Mouse (Mus musculus): ENCODE data around the gene Glb1l. TPM values are rescaled to one million over a fixed set of nuclear protein-coding genes. Genes with fewer than 3 reads are reported as not detected.
"Not testable (repeated sequence)": the region's sequence is repeated elsewhere in the genome, so short reads cannot be mapped to it uniquely, and the experiment has no call there.

The Glb1l gene
- polyA plus RNA-seq, 1 experiment from 2014 or later, result 20.1 TPM

DNA sequence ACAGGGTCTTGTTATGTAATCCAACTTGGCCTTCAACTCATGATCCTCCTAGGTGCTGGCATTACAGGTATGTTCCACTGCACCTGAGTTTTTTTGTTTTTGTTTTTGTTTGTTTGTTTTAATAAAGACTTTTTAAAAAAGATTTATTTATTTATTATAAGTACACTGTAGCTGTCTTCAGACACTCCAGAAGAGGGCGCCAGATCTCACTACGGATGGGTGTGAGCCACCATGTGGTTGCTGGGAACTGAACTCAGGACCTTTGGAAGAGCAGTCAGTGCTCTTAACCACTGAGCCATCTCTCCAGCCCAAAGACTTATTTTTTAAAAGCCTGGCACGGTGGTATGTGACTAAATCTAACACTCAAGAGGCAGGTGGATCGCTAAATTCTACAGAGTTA, 21.9 kb upstream of the Glb1l start:
- not testable (repeated sequence) for H3K4me3 ChIP-seq (ENCODE audit: low read length); H3K36me3 ChIP-seq (ENCODE audit: control insufficient read depth, insufficient read depth, low read length); ATAC-seq; H3K27ac ChIP-seq (ENCODE audit: low read depth, low read length); H3K4me1 ChIP-seq (ENCODE audit: control insufficient read depth, insufficient read depth, low read depth, low read length); H3K4me2 ChIP-seq (ENCODE audit: low read length); H3K9me3 ChIP-seq (ENCODE audit: control insufficient read depth, low read length); H3K9ac ChIP-seq (ENCODE audit: low read depth, low read length); H3K27me3 ChIP-seq (replicated peaks; ENCODE audit: control insufficient read depth, insufficient read depth, low read length)
- WGBS, result 72% methylated on average over 4 of the region's 4 CpGs

DNA sequence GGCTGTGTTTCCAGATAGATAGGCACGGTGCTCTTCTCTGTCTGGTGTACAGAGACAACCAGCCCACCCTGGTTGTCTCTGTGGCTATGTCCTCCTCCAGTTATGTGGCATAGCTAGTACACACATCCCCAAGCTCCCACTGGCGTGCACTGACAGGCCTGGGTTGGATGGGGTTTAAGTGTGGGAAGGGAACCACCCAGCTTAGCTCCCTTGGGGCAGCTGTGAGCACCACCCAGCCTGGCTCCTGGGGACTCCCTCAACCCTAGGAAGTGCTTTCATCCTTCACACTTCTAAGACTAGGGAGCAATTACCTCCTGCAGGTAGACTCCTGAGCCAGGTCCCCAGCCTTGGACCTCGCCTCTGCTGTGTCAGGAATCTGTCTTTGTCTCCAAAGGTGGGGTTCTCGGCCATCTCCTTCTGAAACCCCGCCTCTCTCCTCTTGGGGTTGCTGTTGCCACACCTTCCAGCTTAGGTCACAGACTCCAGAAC, 21.1 kb upstream of the Glb1l start, which contains the start of gene A630095N17Rik:
A630095N17Rik (minus strand) TSS at position 439 of the 489 bp plus-strand sequence.
- Histone ChIP-seq H3K36me3 (ENCODE audit: control insufficient read depth, insufficient read depth, low read length) (no peaks in the 10 kb centered on the region), H3K27ac (ENCODE audit: low read depth, low read length) (no peak within 1 kb of the TSS), H3K4me2 (ENCODE audit: low read length) (no peak within 1 kb of the TSS), H3K27me3 (replicated peaks; ENCODE audit: control insufficient read depth, insufficient read depth, low read length) (no peaks in the 10 kb centered on the region), H3K4me3 (ENCODE audit: low read length) (no peak within 1 kb of the TSS), H3K4me1 (ENCODE audit: control insufficient read depth, insufficient read depth, low read depth, low read length) (peaks cover 4% of the 10 kb centered on the region; the same call in 1 of the 2 replicates), H3K9ac (ENCODE audit: low read depth, low read length) (no peak within 1 kb of the TSS), H3K9me3 (ENCODE audit: control insufficient read depth, low read length) (no peaks in the 10 kb centered on the region)
- no peak for ATAC-seq
- WGBS, result 70% methylated on average over 5 of the region's 5 CpGs

DNA sequence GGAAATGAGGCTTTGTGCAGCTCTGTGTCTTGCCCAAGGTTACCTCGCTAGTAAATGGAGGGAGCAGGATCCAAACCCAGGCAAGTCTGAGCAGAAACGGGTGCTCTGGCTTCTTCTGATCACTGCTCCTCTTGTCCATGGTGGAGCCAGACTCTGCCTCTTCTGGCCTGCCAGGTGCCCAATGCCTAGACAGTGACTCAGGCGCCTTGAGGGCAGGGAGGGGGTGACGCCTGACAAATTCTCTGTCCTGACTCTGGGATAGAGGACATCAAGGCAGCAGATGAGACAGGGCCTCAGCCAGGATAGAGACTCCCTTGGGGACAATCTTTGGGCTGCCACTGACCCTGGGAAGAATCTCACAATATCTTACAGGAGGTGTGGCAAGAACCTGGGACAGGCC, 20.6 kb upstream of the Glb1l start:
- no peak for ATAC-seq
- no peak overlapping the region for H3K4me2 ChIP-seq (ENCODE audit: low read length)

DNA sequence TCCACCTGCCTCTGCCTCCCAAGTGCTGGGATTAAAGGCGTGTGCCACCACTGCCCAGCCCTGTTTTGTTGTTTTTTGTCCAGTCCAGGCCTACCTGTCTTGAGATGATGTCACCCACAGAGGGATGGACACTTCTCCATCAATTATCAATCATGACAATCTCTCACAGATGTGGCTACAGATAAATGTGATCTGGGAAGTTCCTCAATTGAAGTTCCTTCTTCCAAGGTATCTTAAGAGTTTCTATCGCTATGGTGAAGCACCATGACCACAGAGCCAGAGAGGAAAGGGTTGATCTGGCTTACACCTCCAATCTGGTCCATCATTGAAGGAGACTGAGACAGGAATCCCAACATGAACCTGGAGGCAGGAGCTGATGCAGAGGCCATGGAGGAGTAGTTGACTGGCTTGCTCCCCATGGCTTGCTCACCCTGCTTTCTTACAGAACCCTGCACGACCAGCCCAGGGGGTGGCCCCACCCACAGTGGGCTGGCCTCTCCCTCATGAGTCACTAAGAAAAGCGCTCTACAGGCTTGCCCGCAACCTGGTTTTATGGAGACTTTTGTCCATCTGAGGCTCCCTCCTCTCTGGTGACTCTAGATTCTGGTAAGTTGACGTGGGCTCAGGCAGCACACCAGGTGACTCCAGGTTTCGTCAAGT, 19.9 kb upstream of the Glb1l start:
- ATAC-seq, result no peak
- Histone ChIP-seq H3K9me3 (ENCODE audit: control insufficient read depth, low read length) (no peaks in the 10 kb centered on the region), H3K9ac (ENCODE audit: low read depth, low read length) (no peak overlapping the region; the same call in 1 of the 2 replicates), H3K27me3 (replicated peaks; ENCODE audit: control insufficient read depth, insufficient read depth, low read length) (no peaks in the 10 kb centered on the region), H3K4me3 (ENCODE audit: low read length) (no peak overlapping the region), H3K36me3 (ENCODE audit: control insufficient read depth, insufficient read depth, low read length) (no peaks in the 10 kb centered on the region), H3K27ac (ENCODE audit: low read depth, low read length) (no peak overlapping the region), H3K4me2 (ENCODE audit: low read length) (no peak overlapping the region), H3K4me1 (ENCODE audit: control insufficient read depth, insufficient read depth, low read depth, low read length) (no peaks in the 10 kb centered on the region)
- WGBS, result 73% methylated on average over 7 of the region's 7 CpGs

More for the DNA sequence above, 20.6 kb upstream of the Glb1l start:
- 79% methylated on average over 4 of the region's 4 CpGs for WGBS
- no peak overlapping the region for H3K9ac ChIP-seq (ENCODE audit: low read depth, low read length)
- no peaks in the 10 kb centered on the region for H3K27me3 ChIP-seq (replicated peaks; ENCODE audit: control insufficient read depth, insufficient read depth, low read length)
- no peak overlapping the region for H3K27ac ChIP-seq (ENCODE audit: low read depth, low read length)
- H3K4me3 ChIP-seq (ENCODE audit: low read length), result no peak overlapping the region
- no peaks in the 10 kb centered on the region for H3K9me3 ChIP-seq (ENCODE audit: control insufficient read depth, low read length)
- no peaks in the 10 kb centered on the region for H3K36me3 ChIP-seq (ENCODE audit: control insufficient read depth, insufficient read depth, low read length)
- H3K4me1 ChIP-seq (ENCODE audit: control insufficient read depth, insufficient read depth, low read depth, low read length), result peaks cover 4% of the 10 kb centered on the region; the same call in 1 of the 2 replicates

DNA sequence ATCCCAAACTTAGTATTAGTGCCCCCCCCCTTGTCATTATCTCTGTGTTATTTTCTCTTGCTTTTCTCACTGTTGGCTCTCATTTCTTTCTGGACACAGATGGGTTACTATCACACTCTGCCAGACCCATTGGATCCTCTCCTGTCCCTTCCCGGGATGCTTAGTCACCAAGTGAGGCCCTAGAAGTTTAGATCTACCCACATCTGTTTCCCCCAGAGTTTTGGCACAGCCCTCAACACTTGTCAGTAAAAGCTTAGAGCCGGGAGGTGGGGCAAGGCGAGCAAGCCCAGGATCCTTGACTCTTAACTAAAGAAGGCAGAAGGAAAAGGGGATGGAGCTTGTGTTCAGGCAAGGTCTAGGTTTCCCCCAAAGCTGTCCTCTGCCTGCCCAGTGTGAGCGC, 18.5 kb upstream of the Glb1l start:
- Histone ChIP-seq H3K36me3 (ENCODE audit: control insufficient read depth, insufficient read depth, low read length) (no peaks in the 10 kb centered on the region), H3K9me3 (ENCODE audit: control insufficient read depth, low read length) (no peaks in the 10 kb centered on the region), H3K9ac (ENCODE audit: low read depth, low read length) (no peak overlapping the region), H3K4me2 (ENCODE audit: low read length) (no peak overlapping the region), H3K4me1 (ENCODE audit: control insufficient read depth, insufficient read depth, low read depth, low read length) (no peaks in the 10 kb centered on the region), H3K27ac (ENCODE audit: low read depth, low read length) (no peak overlapping the region), H3K27me3 (replicated peaks; ENCODE audit: control insufficient read depth, insufficient read depth, low read length) (no peaks in the 10 kb centered on the region), H3K4me3 (ENCODE audit: low read length) (no peak overlapping the region)
- 73% methylated on average over 4 of the region's 4 CpGs for WGBS
- ATAC-seq, result no peak

DNA sequence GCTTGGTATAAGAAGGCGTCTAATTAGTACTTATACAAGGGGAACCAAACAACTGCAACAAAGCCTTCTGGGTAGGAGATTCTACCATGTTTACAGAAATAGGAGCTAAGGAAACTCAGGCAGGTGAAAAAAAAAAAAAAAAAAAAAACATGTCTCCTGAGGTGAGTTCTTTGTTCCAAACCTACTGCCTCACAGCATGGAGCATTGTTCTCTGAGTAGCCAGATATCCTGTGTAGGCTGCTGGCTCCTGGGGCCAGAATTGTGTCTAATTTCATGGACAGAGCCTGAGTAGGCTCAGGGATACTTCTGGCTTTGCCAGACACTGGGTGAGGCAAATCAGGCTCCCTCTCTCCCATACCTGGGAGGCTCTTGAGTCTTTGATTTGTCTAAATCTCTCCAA, 17.0 kb upstream of the Glb1l start:
- WGBS, result 78% methylated on average over 1 of the region's 1 CpGs
- no peaks in the 10 kb centered on the region for H3K27me3 ChIP-seq (replicated peaks; ENCODE audit: control insufficient read depth, insufficient read depth, low read length)
- ATAC-seq, result no peak

DNA sequence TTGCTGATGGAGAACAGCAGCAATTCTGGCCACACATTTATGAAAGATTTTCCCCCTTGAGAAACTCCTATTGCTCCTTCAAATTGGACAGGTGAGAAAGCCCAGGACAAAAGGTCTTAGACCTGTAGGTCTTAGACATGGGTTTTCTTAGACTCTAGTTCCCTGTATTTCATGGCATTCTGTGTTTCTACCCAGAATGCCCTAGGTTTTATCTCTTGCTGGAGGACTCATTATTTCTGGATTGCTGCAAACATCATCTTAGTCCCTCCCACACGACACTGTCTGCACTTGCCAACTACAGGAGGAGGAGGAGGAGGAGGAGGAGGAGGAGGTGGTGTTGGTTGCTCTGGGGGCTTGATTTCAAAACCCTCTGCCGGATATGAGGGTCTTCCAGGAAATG, 15.5 kb upstream of the Glb1l start:
- 88% methylated on average over 2 of the region's 2 CpGs for WGBS
- no peak overlapping the region for H3K9ac ChIP-seq (ENCODE audit: low read depth, low read length)
- H3K4me1 ChIP-seq (ENCODE audit: control insufficient read depth, insufficient read depth, low read depth, low read length), result no peaks in the 10 kb centered on the region
- no peak overlapping the region for H3K4me2 ChIP-seq (ENCODE audit: low read length)
- ATAC-seq, result no peak
- no peak overlapping the region for H3K4me3 ChIP-seq (ENCODE audit: low read length)
- H3K36me3 ChIP-seq (ENCODE audit: control insufficient read depth, insufficient read depth, low read length), result no peaks in the 10 kb centered on the region
- no peak overlapping the region for H3K27ac ChIP-seq (ENCODE audit: low read depth, low read length)
- H3K9me3 ChIP-seq (ENCODE audit: control insufficient read depth, low read length), result no peaks in the 10 kb centered on the region
- peaks cover under 1% of the 10 kb centered on the region; the same call in 1 of the 2 replicates for H3K27me3 ChIP-seq (replicated peaks; ENCODE audit: control insufficient read depth, insufficient read depth, low read length)

More for the DNA sequence above, 17.0 kb upstream of the Glb1l start:
- Histone ChIP-seq H3K9me3 (ENCODE audit: control insufficient read depth, low read length) (no peaks in the 10 kb centered on the region), H3K27ac (ENCODE audit: low read depth, low read length) (no peak overlapping the region), H3K36me3 (ENCODE audit: control insufficient read depth, insufficient read depth, low read length) (no peaks in the 10 kb centered on the region), H3K4me3 (ENCODE audit: low read length) (no peak overlapping the region), H3K4me1 (ENCODE audit: control insufficient read depth, insufficient read depth, low read depth, low read length) (no peaks in the 10 kb centered on the region), H3K9ac (ENCODE audit: low read depth, low read length) (no peak overlapping the region), H3K4me2 (ENCODE audit: low read length) (no peak overlapping the region)

DNA sequence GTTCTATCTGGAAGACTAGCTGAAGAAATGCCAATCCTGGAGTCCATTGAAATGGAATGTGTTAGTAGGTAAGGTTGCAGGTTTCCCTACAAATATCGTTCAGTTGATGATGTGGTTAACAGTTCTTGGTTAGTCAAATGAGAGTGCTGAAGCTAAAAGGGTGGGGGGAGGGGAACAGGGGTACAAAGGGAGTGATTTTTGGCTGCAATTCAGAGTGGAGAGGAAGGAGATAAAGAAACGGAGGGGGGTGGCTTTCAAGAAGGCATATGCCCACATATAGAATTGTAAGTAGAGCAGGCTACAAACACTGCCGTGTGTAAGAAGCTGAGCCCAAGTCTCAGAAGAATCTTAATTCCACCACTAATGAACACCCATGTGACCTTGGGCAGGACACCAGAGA, 14.9 kb upstream of the Glb1l start:
- Histone ChIP-seq H3K4me2 (ENCODE audit: low read length) (no peak overlapping the region), H3K9me3 (ENCODE audit: control insufficient read depth, low read length) (no peaks in the 10 kb centered on the region), H3K4me3 (ENCODE audit: low read length) (no peak overlapping the region), H3K4me1 (ENCODE audit: control insufficient read depth, insufficient read depth, low read depth, low read length) (no peaks in the 10 kb centered on the region), H3K27me3 (replicated peaks; ENCODE audit: control insufficient read depth, insufficient read depth, low read length) (peaks cover 7% of the 10 kb centered on the region), H3K27ac (ENCODE audit: low read depth, low read length) (no peak overlapping the region), H3K36me3 (ENCODE audit: control insufficient read depth, insufficient read depth, low read length) (no peaks in the 10 kb centered on the region), H3K9ac (ENCODE audit: low read depth, low read length) (no peak overlapping the region)
- WGBS, result 60% methylated on average over 3 of the region's 3 CpGs
- ATAC-seq, result no peak

DNA sequence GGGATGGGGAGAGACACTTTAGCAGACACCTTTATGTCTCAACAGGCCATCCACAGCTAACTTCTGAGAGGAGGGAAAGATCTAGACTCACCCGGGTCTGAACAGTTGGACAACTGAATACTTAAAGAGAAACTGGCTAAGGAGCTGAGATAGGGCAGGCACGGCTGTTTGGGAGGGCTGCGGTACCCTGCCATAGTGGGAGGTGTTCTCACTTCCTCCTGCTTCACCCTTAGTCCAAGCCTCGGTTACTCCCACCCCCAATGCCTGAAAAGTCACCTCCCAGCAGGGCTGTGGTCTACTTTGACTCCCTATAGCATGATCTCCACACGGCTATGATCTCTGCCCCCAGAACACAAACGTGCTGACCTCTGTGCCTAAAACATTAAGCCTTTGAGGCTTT, 12.9 kb upstream of the Glb1l start:
- WGBS, result 80% methylated on average over 6 of the region's 6 CpGs

More for the DNA sequence above, 12.9 kb upstream of the Glb1l start:
- peaks cover 9% of the 10 kb centered on the region for H3K27me3 ChIP-seq (replicated peaks; ENCODE audit: control insufficient read depth, insufficient read depth, low read length)
- no peak overlapping the region for H3K4me3 ChIP-seq (ENCODE audit: low read length)
- H3K36me3 ChIP-seq (ENCODE audit: control insufficient read depth, insufficient read depth, low read length), result no peaks in the 10 kb centered on the region
- H3K9ac ChIP-seq (ENCODE audit: low read depth, low read length), result no peak overlapping the region
- H3K9me3 ChIP-seq (ENCODE audit: control insufficient read depth, low read length), result no peaks in the 10 kb centered on the region
- H3K4me2 ChIP-seq (ENCODE audit: low read length), result no peak overlapping the region
- peaks cover 4% of the 10 kb centered on the region for H3K4me1 ChIP-seq (ENCODE audit: control insufficient read depth, insufficient read depth, low read depth, low read length)
- no peak overlapping the region for H3K27ac ChIP-seq (ENCODE audit: low read depth, low read length)
- no peak for ATAC-seq

Measured in hindbrain, embryonic 16.5 days (tissue).